Mouse (Mus musculus): ENCODE results near the gene Arhgap4. TPM values are rescaled to one million over a fixed set of nuclear protein-coding genes. Genes with fewer than 3 reads are reported as not detected.

Gene Arhgap4
- total RNA-seq, 1 experiment from 2014 or later, result 358 TPM

DNA sequence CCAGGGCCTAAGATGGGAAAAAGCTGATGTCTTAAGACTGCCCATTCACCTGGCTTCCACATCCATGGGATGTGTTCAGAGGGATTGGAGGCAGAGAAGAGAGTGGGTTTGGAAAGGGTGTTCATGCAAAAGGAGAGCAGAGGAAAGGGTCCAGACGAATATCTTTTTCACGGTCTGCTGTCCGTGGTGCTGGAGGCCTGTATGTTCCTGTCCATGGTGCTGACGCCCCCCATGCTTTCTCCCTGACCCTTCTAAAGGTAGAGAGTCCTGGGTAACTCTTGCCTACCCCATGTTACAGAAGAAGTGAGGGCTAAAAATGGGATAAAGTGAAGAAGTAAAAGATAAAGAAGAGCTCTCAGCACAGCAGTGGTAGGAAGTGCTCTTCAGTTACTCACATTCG lies 52.3 kb downstream of the Arhgap4 start:
- no peak for ATAC-seq (ENCODE audit: extremely low read depth, insufficient number of reproducible peaks, low FRiP score, poor library complexity, severe bottlenecking)

DNA sequence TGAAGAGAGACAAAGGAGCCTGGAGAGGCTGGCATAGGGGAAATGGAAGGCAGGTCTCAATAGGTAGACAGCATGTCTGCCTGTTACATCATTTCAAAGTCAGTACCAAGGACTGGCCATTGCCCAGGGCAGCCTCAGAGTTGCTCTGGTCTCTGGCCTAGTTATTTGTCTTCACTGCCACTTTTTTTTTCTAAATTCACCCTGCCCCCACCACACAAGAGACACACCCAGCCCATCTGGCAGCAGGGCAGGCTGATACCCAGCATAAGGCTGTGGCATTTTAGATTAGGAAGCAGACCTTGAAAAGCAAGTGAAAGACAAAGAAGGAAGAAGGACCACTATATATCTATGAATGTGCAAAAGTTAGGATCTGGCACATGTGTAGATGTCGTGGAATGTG lies 53.8 kb downstream of the Arhgap4 start:
- ATAC-seq (ENCODE audit: extremely low read depth, insufficient number of reproducible peaks, low FRiP score, poor library complexity, severe bottlenecking), result no peak

DNA sequence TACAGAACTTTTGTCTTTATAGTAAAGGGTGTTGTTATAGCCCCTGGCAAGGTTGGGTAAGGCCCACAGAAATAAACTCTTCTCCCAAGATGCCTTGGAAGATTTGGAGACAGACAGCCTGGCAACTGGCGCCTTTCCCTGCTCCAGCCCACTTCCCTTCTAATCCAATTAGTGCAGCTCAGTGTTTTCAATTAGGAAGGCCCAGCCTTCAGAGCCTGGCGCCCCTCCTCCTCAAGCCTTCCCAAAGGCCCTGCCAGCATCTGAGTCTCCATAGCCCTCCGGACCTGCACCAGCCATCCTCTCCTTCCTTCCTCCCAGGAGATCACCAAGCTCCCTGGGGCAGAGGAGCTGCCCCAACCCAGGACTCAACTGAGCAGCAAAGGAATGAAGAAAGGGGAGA lies 54.4 kb downstream of the Arhgap4 start:
- no peak for ATAC-seq (ENCODE audit: extremely low read depth, insufficient number of reproducible peaks, low FRiP score, poor library complexity, severe bottlenecking)

DNA sequence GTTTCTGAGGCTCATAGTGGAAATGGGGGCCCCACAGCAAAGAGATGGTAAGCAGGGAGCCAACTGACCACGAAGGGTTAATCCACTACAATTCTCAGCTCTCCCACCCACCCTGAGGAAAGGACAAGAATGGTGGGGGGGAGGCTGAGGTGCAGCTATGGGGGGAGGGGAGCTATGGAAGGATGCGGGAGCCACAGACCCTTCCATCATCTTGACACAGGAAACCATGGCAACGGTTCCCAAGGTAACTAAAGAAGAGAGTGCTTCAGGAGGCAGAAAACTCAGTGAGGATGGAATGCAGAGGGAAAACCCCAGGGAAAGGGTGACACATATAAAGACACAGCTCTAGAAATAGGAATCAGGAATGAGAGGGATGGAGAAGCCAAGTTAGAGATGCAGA lies 57.0 kb downstream of the Arhgap4 start:
- no peak for ATAC-seq (ENCODE audit: extremely low read depth, insufficient number of reproducible peaks, low FRiP score, poor library complexity, severe bottlenecking)

DNA sequence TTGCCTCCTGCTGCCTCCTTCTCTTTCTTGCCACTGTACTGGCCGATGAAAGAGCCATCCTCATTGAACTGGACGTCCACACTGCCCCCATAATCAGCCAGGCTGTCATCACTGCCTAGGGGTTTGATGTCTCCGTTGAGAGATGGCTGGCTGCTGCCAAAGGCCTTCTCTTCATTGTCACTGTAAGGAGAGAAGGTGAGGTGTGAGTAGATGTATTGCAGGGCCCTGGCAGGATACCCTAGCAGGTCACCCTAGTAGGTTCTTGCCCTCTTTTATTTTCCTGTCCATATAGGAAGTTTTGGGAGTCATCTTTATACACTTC lies 66.6 kb downstream of the Arhgap4 start:
- ATAC-seq (ENCODE audit: extremely low read depth, insufficient number of reproducible peaks, low FRiP score, poor library complexity, severe bottlenecking), result no peak

DNA sequence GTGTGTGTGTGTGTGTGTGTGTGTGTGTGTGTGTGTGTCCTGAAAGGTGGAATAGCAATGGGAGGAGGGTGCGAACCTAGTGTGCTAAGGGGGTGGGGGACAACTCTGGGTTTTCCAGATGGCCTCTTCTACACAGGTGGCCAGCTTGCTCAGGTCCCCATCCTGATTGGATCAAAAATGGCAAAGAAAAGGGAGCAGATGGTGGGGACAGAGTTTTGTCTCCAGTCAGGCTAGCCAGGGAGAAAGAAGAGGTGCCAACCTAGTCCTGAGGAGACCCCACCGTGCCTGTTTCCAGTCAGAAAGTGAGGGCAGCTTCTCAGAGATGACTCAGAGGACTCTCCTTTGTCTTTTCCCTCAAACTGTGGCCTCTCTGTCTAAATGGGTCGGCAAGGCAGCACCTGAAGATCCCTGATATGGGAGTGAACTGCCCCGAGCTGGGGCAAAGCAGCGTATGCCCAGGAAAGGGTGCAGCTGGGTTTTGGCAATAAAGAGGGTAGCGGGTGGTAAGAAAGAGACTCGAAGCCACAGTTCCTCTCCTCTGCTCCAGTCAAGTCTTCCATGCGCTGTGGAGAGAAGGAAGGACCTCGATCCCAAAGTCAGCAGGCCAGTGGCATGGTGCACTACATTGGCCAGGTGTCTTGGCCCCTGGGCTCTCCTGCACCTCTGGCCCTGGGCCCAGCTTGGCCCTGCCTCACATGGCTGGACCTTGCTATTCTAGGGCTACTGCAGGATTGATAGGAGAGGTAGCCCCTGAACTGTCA lies 67.2 kb downstream of the Arhgap4 start:
- ATAC-seq (ENCODE audit: extremely low read depth, insufficient number of reproducible peaks, low FRiP score, poor library complexity, severe bottlenecking), result no peak

Other genes with a start within 250 kb of the Arhgap4 start
- 0.25 TPM in 1 of 2 replicates, not detected in the other for gene Slc6a8, start 248.7 kb downstream of the Arhgap4 start, total RNA-seq (2017)
- gene Bcap31, start 205.7 kb downstream of the Arhgap4 start, total RNA-seq (2017), result 173 and 191 TPM in 2 replicates
- gene Abcd1, start 205.3 kb downstream of the Arhgap4 start, total RNA-seq (2017), result 29.6 and 31.7 TPM in 2 replicates
- 0.61 and 1.3 TPM in 2 replicates for gene Plxnb3, start 164.8 kb downstream of the Arhgap4 start, total RNA-seq (2017)
- gene Srpk3, start 147.5 kb downstream of the Arhgap4 start, total RNA-seq (2017), result 117 and 120 TPM in 2 replicates
- gene Idh3g, start 135.0 kb downstream of the Arhgap4 start, total RNA-seq (2017), result 138 and 153 TPM in 2 replicates
- gene Ssr4, start 134.8 kb downstream of the Arhgap4 start, total RNA-seq (2017), result 73.1 and 84.8 TPM in 2 replicates
- gene Pdzd4, start 96.9 kb downstream of the Arhgap4 start, total RNA-seq (2017), result 0.61 and 0.93 TPM in 2 replicates
- 2.4 and 2.6 TPM in 2 replicates for gene Avpr2, start 29.8 kb downstream of the Arhgap4 start, total RNA-seq (2017)
- 20.3 and 22.2 TPM in 2 replicates for gene L1cam, start 25.8 kb downstream of the Arhgap4 start, total RNA-seq (2017)
- gene Naa10, start 74 bp upstream of the Arhgap4 start, total RNA-seq (2017), result 46.7 TPM in 2 replicates
- gene Renbp, start 9.0 kb upstream of the Arhgap4 start, total RNA-seq (2017), result 6.5 and 7.0 TPM in 2 replicates
- 41.7 and 41.9 TPM in 2 replicates for gene Hcfc1, start 44.5 kb upstream of the Arhgap4 start, total RNA-seq (2017)
- 78.7 and 79.5 TPM in 2 replicates for gene Irak1, start 102.0 kb upstream of the Arhgap4 start, total RNA-seq (2017)
- gene Opn1mw, start 205.6 kb upstream of the Arhgap4 start, total RNA-seq (2017), result not detected in 2 replicates
- gene Mecp2, start 213.5 kb upstream of the Arhgap4 start, total RNA-seq (2017), result 27.6 and 28.6 TPM in 2 replicates
- gene Tex28, start 246.0 kb upstream of the Arhgap4 start, total RNA-seq (2017), result not detected in 2 replicates

Data from neutrophil, adult 5-6 weeks (primary cell).